Mouse (Mus musculus) gastrocnemius, postnatal 10 days (tissue): Measurements from ENCODE around the gene Gm17349. TPM values are rescaled to one million over a fixed set of nuclear protein-coding genes. Genes with fewer than 3 reads are reported as not detected.
A peak's percentile ranks its signal among the peaks of the same experiment; 100 is the strongest.
"Not testable (repeated sequence)": the region's sequence is repeated elsewhere in the genome, so short reads cannot be mapped to it uniquely, and the experiment has no call there.

Source experiments
- DNase-seq: peaks from one replicate; pipeline ENCODE4 v3.0.0; 2021; ENCODE audit warnings: mixed read lengths
- total RNA-seq, 2 experiments: library from RNA; stranded (reverse); gene quantifications; 2 replicates each; pipeline ENCODE4 v1.2.3; 2021

The Gm17349 gene
- total RNA-seq, 2 experiments from 2014 or later = 2.4 TPM; not detected in 1

DNA sequence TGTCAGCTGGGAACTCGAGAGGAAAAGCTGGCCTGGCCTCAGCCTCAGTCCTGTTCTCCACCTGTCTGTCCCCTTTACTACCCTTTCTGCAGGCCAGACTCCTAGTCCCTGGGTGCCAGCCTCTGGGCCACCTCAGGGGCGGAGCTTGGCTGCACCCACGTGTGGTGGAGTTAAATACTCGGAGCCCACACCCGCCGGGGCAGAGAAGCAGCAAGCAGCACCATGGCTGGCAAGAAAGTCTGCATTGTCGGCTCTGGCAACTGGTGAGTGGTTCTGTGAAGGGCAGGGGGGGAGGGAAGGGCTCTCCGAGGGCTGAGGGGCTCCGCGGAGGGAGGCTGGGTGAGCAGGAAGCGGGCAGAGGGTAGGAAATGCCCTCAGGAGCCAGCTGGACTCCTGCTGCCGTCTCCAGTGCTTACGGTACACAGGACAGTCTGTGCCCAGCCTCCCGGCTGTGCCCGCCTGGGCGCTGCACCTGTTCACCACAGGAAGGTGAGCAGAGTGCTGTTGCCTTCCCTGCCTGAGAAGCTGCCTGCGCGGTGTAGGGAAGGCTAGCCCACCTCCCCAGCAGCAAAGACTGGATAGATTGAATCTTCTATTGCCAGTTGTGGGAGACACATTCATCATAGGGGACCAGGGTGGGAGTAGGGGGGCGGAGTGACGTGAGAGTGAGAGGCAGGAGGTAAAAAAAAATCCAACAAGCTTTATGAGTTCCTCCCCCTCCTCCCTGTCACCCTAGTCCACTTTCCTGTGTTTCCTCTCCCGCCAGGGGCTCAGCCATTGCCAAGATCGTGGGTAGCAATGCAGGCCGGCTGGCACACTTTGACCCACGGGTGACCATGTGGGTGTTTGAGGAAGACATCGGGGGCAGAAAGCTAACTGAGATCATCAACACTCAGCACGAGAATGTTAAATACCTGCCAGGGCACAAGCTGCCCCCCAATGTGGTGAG is 12.4 kb upstream of the Gm17349 start, which contains the start of gene Gpd1:
Gpd1 (plus strand) TSS at position 130 of the 949 bp plus-strand sequence.
- DNase-seq = peak; percentile 67

- DNase-seq = no peak
These were observed 11.5 kb upstream of the Gm17349 start for GRCm38 (mm10) chr15:99716814-99717213.

GRCm38 (mm10) chr15:99715982-99716746 is 10.9 kb upstream of the Gm17349 start:
- DNase-seq = no peak

DNA sequence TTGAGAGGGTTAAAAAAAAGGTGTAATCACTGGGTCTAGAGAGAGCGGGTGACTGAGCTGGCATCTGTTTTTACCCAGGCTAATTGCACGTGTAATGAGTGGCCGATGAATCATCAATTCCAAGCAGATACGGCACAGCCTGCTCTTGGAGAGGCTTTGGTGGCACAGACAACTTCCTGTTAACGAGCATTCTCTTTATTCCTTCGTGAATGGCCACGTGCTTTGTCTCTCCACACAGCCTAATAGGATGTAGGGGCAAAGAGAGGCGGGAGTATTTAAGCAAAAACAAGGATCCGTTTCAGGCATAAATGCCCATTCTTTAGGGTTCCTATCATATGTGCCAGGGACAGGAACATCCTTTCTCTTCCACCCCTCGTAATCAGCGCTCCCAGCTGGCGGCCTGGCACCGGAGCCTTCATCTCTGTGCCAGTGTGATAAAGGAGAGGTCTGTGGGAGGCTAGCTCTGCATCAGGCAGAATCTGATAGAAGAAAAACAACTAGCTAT is 10.1 kb upstream of the Gm17349 start:
- DNase-seq = no peak

- peak; percentile 78 for DNase-seq
These were observed 9.6 kb upstream of the Gm17349 start for GRCm38 (mm10) chr15:99714858-99715257.

DNA sequence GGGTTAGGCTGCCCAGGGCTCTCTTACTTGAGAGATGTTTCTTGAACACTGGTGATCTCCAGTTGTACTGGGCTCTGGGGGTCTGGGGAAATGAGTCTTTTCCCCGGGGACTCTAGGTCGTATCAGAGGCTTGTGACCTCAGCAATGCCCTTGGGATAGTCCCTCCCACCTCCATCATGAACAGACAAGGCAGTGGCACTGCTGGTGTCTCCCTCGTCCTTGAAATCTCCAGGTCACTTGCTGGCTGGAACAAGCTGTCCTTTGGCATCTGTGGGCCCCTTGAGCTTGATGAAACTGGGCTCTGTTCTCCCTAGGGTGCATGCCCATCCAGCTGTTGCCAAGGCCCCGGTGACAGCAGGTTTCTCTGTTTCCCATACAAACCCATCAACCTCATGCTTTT is 8.9 kb upstream of the Gm17349 start:
- DNase-seq = no peak

DNA sequence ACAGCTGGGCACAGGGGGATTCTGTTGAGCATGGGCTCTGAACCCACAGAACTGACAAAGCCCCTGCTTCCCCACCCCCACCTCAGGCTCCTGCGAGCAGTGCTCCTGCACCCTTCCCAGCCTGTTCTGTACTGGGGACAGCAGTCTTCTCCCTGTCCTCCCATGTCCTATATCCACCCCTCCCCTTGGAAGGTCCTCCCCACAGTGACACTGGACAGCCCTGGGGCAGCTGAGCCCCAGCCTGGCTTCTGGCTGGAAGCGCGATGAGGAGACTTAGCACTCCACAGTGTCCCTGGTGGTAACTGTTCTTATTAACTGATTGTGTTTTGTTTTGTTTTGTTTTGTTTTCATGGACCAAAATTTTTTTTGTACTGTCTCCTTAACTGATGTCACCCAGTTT is 8.3 kb upstream of the Gm17349 start:
- no peak for DNase-seq

- no peak for DNase-seq
These were observed 7.6 kb upstream of the Gm17349 start for GRCm38 (mm10) chr15:99712666-99713559.

GRCm38 (mm10) chr15:99711491-99711890 is 6.2 kb upstream of the Gm17349 start:
- DNase-seq = no peak

GRCm38 (mm10) chr15:99710221-99711190 is 5.2 kb upstream of the Gm17349 start:
- DNase-seq = no peak

DNA sequence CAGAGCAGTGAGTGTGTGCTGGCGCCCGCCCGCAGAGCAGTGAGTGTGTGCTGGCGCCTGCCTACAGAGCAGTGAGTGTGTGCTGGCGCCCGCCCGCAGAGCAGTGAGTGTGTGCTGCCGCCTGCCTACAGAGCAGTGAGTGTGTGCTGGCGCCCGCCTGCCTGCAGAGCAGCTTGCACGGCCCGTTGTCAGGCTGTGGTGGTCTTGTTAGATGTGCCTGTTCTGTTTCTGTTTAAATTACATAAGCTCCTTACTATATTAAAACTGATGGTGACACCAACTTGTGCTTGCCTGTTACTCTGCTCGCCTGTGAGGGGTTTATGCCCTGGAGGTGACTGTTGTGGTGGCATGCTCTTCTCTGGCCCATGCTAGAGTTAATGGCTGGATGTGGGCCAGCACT is 2.9 kb upstream of the Gm17349 start:
- DNase-seq = no peak

DNA sequence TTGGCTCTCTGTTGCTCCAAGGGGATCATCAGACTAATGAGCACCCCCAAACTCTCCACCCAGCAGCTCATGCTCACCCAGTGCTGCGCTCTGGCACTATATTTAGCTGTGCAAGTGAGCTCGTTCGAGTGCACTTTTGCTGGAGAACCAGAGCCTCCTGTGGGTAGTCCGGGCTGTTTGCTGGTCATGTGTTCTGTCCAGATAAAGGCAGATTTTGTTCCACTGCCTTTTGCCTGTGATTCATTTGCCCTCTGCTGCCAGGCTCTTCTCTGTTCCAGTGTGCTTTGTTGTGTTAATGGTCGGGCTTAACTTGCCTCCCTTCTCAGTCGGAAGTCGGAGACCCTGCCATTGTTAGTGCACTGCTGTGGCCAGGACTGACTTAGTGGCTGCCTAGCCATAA is 409 bp downstream of the Gm17349 start:
- no peak for DNase-seq

DNA sequence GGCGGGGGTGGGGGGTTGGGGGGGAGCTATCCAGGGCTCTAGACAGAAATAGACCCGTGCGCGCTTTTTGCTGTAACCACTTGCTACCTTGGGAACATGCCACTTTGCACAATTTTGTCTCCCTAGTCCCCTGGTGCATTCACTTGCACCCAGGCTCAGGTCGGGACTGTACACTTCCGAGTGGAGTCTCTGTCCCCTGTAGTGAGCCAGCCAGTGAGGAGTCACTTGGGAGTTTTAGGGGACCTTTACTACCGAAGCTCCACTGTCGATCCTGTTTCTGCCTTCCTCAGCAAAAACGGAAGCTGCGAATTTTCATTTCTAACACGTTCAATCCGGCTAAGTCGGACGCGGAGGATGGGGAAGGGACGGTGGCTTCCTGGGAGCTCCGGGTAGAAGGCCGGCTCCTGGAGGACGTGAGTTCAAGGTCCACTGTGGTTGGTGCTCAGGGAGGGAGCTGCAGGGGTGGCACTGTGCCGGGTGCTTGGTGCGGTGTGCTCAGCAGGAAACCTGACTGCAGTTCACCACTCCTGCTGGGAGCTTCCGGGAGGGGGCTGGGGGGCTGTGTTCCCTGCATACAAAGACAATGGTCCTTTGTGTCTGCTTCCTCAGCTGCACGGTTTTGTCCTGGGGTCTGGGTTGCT is 1.1 kb downstream of the Gm17349 start:
- no peak for DNase-seq

- no peak for DNase-seq
These were observed 1.6 kb downstream of the Gm17349 start for GRCm38 (mm10) chr15:99703676-99704040.

DNA sequence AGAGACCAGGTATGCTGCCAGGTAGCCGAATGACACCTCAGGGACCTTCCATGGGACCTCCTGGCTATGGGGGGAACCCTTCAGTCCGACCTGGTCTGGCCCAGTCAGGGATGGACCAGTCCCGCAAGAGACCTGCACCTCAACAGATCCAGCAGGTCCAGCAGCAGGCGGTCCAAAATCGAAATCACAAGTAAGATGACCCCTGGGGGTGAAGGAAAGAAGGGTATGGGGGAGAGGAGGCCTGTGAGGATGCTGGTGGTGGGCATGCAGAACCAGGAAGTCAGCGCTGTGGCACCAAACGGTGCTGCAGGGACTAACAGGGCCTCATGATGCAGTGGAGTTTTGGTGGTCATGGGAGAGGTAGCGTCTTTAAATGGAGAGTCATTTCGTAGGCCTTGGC is 2.2 kb downstream of the Gm17349 start:
- DNase-seq = no peak

GRCm38 (mm10) chr15:99701999-99702900 is 3.0 kb downstream of the Gm17349 start, which contains the start of gene Smarcd1:
Gene Smarcd1, plus strand, starts transcription at chr15:99702129.
- DNase-seq = peak; percentile 97

GRCm38 (mm10) chr15:99701640-99701998 is 3.7 kb downstream of the Gm17349 start:
- not testable (repeated sequence) for DNase-seq

GRCm38 (mm10) chr15:99700219-99701106 is 4.8 kb downstream of the Gm17349 start:
- DNase-seq = no peak
